Mouse (Mus musculus): ENCODE data around the gene Cd4. TPM values are rescaled to one million over a fixed set of nuclear protein-coding genes. Genes with fewer than 3 reads are reported as not detected.
A peak's percentile ranks its signal among the peaks of the same experiment; 100 is the strongest.

Cd4 gene
- polyA plus RNA-seq, 2 experiments, result 0.10 to 0.26 TPM

DNA sequence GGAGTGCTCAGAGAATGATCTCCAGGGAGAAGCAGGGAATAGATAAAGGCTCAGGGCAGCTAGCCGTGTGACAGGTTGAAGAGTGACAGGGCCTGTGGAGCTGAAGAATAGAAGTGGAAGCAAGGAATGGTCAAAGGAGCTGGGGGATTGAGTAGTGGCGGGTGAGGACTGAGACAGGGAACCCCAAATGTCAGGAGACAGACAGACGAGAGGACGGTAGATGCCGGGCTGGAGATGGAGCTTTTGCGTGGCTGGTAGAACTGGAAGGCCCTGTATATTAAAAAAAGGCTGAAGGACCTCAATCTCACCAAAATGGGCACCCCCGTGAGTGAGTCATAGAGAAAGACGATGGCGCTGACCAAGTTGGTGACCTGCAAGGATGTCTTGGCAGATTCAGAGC lies 27.5 kb downstream of the Cd4 start:
- Histone ChIP-seq H3K36me3 (ENCODE audit: control insufficient read depth, insufficient read depth, low read length) (0 out of 2 replicates have a peak, but pooled peaks cover 8% of the 10 kb centered on the region), H3K9me3 (ENCODE audit: control insufficient read depth, low read length) (no peaks in the 10 kb centered on the region), H3K27me3 (ENCODE audit: control insufficient read depth, insufficient read depth, low read length) (no peaks in the 10 kb centered on the region), H3K4me3 (replicated peaks; ENCODE audit: low read length) (no peak overlapping the region), H3K4me2 (replicated peaks; ENCODE audit: low read depth, low read length, severe bottlenecking) (no peak overlapping the region), H3K9ac (ENCODE audit: low read depth, low read length, severe bottlenecking) (no peak overlapping the region), H3K4me1 (ENCODE audit: control insufficient read depth, insufficient read depth, low read length) (peaks cover 27% of the 10 kb centered on the region), H3K27ac (replicated peaks; ENCODE audit: low read depth, low read length) (no peak overlapping the region)
- DNase-seq (ENCODE audit: low spot score) (no peak), ATAC-seq (ENCODE audit: low FRiP score, low read depth) (no peak)
- 86% methylated on average over 9 of the region's 9 CpGs for WGBS
- TF ChIP-seq POLR2A (IDR thresholded peaks at IDR 0.05; ENCODE audit: borderline replicate concordance, extremely low read depth, insufficient read depth, insufficient read length), result no peak

- Histone ChIP-seq H3K4me2 (replicated peaks; ENCODE audit: low read depth, low read length, severe bottlenecking) (no peak overlapping the region), H3K27me3 (ENCODE audit: control insufficient read depth, insufficient read depth, low read length) (no peaks in the 10 kb centered on the region), H3K4me1 (ENCODE audit: control insufficient read depth, insufficient read depth, low read length) (peaks cover 29% of the 10 kb centered on the region), H3K27ac (replicated peaks; ENCODE audit: low read depth, low read length) (no peak overlapping the region), H3K9me3 (ENCODE audit: control insufficient read depth, low read length) (no peaks in the 10 kb centered on the region), H3K36me3 (ENCODE audit: control insufficient read depth, insufficient read depth, low read length) (peaks cover 15% of the 10 kb centered on the region), H3K4me3 (replicated peaks; ENCODE audit: low read length) (no peak overlapping the region), H3K9ac (ENCODE audit: low read depth, low read length, severe bottlenecking) (no peak overlapping the region)
- peak; percentile 80 for DNase-seq (ENCODE audit: low spot score)
- no peak for TF ChIP-seq POLR2A (IDR thresholded peaks at IDR 0.05; ENCODE audit: borderline replicate concordance, extremely low read depth, insufficient read depth, insufficient read length)
- no peak for ATAC-seq (ENCODE audit: low FRiP score, low read depth)
- WGBS, result 9% methylated on average over 12 of the region's 12 CpGs
Observed at GRCm38 (mm10) chr6:124859725-124860124, 28.3 kb downstream of the Cd4 start.

- DNase-seq (ENCODE audit: low spot score) (no peak), ATAC-seq (ENCODE audit: low FRiP score, low read depth) (no peak)
- Histone ChIP-seq H3K4me2 (replicated peaks; ENCODE audit: low read depth, low read length, severe bottlenecking) (peak overlapping the region; percentile 68), H3K27me3 (ENCODE audit: control insufficient read depth, insufficient read depth, low read length) (no peaks in the 10 kb centered on the region), H3K9me3 (ENCODE audit: control insufficient read depth, low read length) (no peaks in the 10 kb centered on the region), H3K27ac (replicated peaks; ENCODE audit: low read depth, low read length) (no peak overlapping the region), H3K4me3 (replicated peaks; ENCODE audit: low read length) (peak overlapping the region; percentile 85), H3K4me1 (ENCODE audit: control insufficient read depth, insufficient read depth, low read length) (peaks cover 29% of the 10 kb centered on the region), H3K36me3 (ENCODE audit: control insufficient read depth, insufficient read depth, low read length) (peaks cover 24% of the 10 kb centered on the region), H3K9ac (ENCODE audit: low read depth, low read length, severe bottlenecking) (peak overlapping the region; percentile 98; the same call in 1 of the 2 replicates)
- 79% methylated on average over 28 of the region's 28 CpGs for WGBS
- no peak for TF ChIP-seq POLR2A (IDR thresholded peaks at IDR 0.05; ENCODE audit: borderline replicate concordance, extremely low read depth, insufficient read depth, insufficient read length)
Observed at GRCm38 (mm10) chr6:124858561-124859318, 29.3 kb downstream of the Cd4 start.

DNA sequence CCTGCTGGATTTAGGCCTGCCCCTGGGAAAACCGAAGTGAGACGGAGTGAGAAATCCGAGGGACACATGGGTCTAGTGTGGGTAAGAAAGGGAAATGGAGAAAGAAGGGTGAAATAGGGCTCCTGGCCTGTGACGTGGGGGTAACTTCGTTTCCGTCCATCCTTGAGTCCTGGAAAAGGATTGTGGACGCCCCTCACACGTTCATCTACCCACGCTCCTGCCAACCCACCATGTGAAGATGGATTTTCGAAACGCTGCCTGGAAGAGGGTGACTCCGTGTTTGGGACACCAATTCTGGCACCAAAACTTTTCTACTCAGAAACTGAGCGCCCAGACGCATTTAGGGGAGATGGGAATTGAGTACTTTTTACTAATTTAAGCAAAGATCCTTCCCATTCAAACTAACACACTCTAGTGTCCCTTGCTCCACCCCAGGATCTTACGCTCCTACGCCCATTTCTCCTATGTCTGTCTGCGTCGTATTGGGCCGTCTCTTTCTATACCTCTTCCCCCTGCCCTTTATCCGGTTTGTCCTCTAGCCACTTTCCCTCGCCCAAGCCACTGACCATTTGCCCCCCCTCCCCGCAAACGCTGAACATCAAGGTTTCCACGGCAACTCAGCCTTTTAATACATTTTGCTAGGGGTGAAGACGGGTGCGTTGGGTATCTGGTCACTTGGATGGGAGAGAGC lies 30.0 kb downstream of the Cd4 start:
- H3K4me1 ChIP-seq (ENCODE audit: control insufficient read depth, insufficient read depth, low read length), result peaks cover 25% of the 10 kb centered on the region

GRCm38 (mm10) chr6:124856916-124857839 lies 30.8 kb downstream of the Cd4 start, which contains the start of gene P3h3:
P3h3 (minus strand) TSS chr6:124857752.
- no peaks in the 10 kb centered on the region for H3K27me3 ChIP-seq (ENCODE audit: control insufficient read depth, insufficient read depth, low read length)
- TF ChIP-seq POLR2A (IDR thresholded peaks at IDR 0.05; ENCODE audit: borderline replicate concordance, extremely low read depth, insufficient read depth, insufficient read length), result peak; percentile 82; the same call in 1 of the 2 replicates
- H3K27ac ChIP-seq (replicated peaks; ENCODE audit: low read depth, low read length), result peak within 1 kb of the TSS; percentile 99
- peak within 1 kb of the TSS; percentile 98 for H3K9ac ChIP-seq (ENCODE audit: low read depth, low read length, severe bottlenecking)
- H3K4me3 ChIP-seq (replicated peaks; ENCODE audit: low read length), result peak within 1 kb of the TSS; percentile 85
- H3K36me3 ChIP-seq (ENCODE audit: control insufficient read depth, insufficient read depth, low read length), result peaks cover 39% of the 10 kb centered on the region
- WGBS, result 1% methylated on average over 59 of the region's 86 CpGs
- no peaks in the 10 kb centered on the region for H3K9me3 ChIP-seq (ENCODE audit: control insufficient read depth, low read length)
- ATAC-seq (ENCODE audit: low FRiP score, low read depth), result peak; percentile 89
- peak; percentile 88 for DNase-seq (ENCODE audit: low spot score)
- peaks cover 17% of the 10 kb centered on the region for H3K4me1 ChIP-seq (ENCODE audit: control insufficient read depth, insufficient read depth, low read length)
- H3K4me2 ChIP-seq (replicated peaks; ENCODE audit: low read depth, low read length, severe bottlenecking), result peak within 1 kb of the TSS; percentile 68

More for the DNA sequence above, 30.0 kb downstream of the Cd4 start:
- WGBS, result 22% methylated on average over 26 of the region's 26 CpGs
- peak overlapping the region; percentile 99 for H3K27ac ChIP-seq (replicated peaks; ENCODE audit: low read depth, low read length)
- H3K36me3 ChIP-seq (ENCODE audit: control insufficient read depth, insufficient read depth, low read length), result peaks cover 31% of the 10 kb centered on the region
- no peaks in the 10 kb centered on the region for H3K9me3 ChIP-seq (ENCODE audit: control insufficient read depth, low read length)
- no peaks in the 10 kb centered on the region for H3K27me3 ChIP-seq (ENCODE audit: control insufficient read depth, insufficient read depth, low read length)
- ATAC-seq (ENCODE audit: low FRiP score, low read depth), result no peak
- no peak for TF ChIP-seq POLR2A (IDR thresholded peaks at IDR 0.05; ENCODE audit: borderline replicate concordance, extremely low read depth, insufficient read depth, insufficient read length)
- peak overlapping the region; percentile 68 for H3K4me2 ChIP-seq (replicated peaks; ENCODE audit: low read depth, low read length, severe bottlenecking)
- peak overlapping the region; percentile 85 for H3K4me3 ChIP-seq (replicated peaks; ENCODE audit: low read length)
- peak overlapping the region; percentile 98 for H3K9ac ChIP-seq (ENCODE audit: low read depth, low read length, severe bottlenecking)
- DNase-seq (ENCODE audit: low spot score), result no peak

Data from limb, embryonic 14.5 days (tissue).